Mouse (Mus musculus) ES-Bruce4 (cell line): Measurements from ENCODE around the gene 9530077C05Rik. TPM values are rescaled to one million over a fixed set of nuclear protein-coding genes. Genes with fewer than 3 reads are reported as not detected.

ENCODE experiments used
- H3K27ac ChIP-seq: 2 replicates; pipeline ENCODE4 v1.5.1; 2012; ENCODE audit warnings: low read length, inconsistent platforms; ENCODE audit not compliant: insufficient read depth
- H3K27me3 ChIP-seq: 2 replicates; pipeline ENCODE4 v1.6.1; 2012; ENCODE audit warnings: mild to moderate bottlenecking, low read length, inconsistent platforms; ENCODE audit not compliant: control insufficient read depth, poor library complexity, insufficient read depth, severe bottlenecking
- H3K36me3 ChIP-seq: 2 replicates; pipeline ENCODE4 v1.6.1; 2012; ENCODE audit warnings: inconsistent platforms, mild to moderate bottlenecking, low read length, moderate library complexity; ENCODE audit not compliant: control insufficient read depth, poor library complexity, insufficient read depth, severe bottlenecking
- H3K4me1 ChIP-seq: one replicate; pipeline ENCODE4 v1.8.1; 2011; ENCODE audit warnings: low read length; ENCODE audit not compliant: control insufficient read depth, insufficient read depth
- H3K4me3 ChIP-seq: 2 replicates; pipeline ENCODE4 v1.5.1; 2011; ENCODE audit warnings: low read depth, mild to moderate bottlenecking, low read length
- H3K9ac ChIP-seq: 2 replicates; pipeline ENCODE4 v1.6.1; 2012; ENCODE audit warnings: low read depth, mild to moderate bottlenecking, inconsistent platforms; ENCODE audit not compliant: poor library complexity, severe bottlenecking
- H3K9me3 ChIP-seq: replicated peaks from 2 replicates; pipeline ENCODE4 v1.6.1; 2012; ENCODE audit warnings: mild to moderate bottlenecking, low read length, inconsistent platforms; ENCODE audit not compliant: control insufficient read depth, poor library complexity, insufficient read depth, severe bottlenecking
- CTCF ChIP-seq: IDR thresholded peaks from one replicate; pipeline ENCODE4 v1.8.1; 2011; ENCODE audit warnings: low read depth, low read length
- EP300 ChIP-seq: IDR thresholded peaks from 2 replicates; pipeline ENCODE4 v1.6.1; 2011; ENCODE audit warnings: low read depth, low read length; ENCODE audit not compliant: insufficient read depth
- POLR2A ChIP-seq: IDR thresholded peaks from one replicate; pipeline ENCODE4 v1.8.1; 2011; ENCODE audit warnings: low read length; ENCODE audit not compliant: insufficient read depth
- polyA plus RNA-seq: library from polyadenylated mRNA; stranded (reverse); fragments of >200 nt; gene quantifications from 2 replicates; pipeline ENCODE4 v1.2.4, GENCODE M21; 2011; ENCODE audit warnings: low read depth; ENCODE audit not compliant: missing spikeins, insufficient read depth, insufficient read length

9530077C05Rik gene
- polyA plus RNA-seq, 1 experiment = 3.8 TPM

DNA sequence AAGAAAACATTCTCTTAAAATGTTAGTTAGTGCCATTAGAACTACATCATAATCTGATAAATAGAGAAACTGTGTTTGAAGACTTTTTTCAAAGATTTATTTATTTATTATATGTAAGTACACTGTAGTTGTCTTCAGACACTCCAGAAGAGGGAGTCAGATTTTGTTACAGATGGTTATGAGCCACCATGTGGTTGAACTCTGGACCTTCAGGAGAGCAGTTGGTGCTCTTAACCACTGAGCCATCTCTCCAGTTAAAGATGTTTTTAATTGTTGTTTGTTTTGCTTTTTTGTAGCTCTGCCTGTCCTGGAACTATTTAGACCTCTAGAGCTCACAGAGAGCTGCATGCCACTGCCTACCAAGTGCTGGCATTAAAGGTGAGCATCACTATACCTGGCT lies 43.7 kb downstream of the 9530077C05Rik start:
- no peak for TF ChIP-seq EP300
- no peak for TF ChIP-seq POLR2A
- no peak for TF ChIP-seq CTCF
- no peak overlapping the region for H3K4me3 ChIP-seq
- H3K36me3 ChIP-seq = peaks cover 29% of the 10 kb centered on the region
- no peaks in the 10 kb centered on the region for H3K4me1 ChIP-seq
- H3K27me3 ChIP-seq = no peaks in the 10 kb centered on the region
- no peak overlapping the region for H3K27ac ChIP-seq
- no peaks in the 10 kb centered on the region for H3K9me3 ChIP-seq
- H3K9ac ChIP-seq = no peak overlapping the region

DNA sequence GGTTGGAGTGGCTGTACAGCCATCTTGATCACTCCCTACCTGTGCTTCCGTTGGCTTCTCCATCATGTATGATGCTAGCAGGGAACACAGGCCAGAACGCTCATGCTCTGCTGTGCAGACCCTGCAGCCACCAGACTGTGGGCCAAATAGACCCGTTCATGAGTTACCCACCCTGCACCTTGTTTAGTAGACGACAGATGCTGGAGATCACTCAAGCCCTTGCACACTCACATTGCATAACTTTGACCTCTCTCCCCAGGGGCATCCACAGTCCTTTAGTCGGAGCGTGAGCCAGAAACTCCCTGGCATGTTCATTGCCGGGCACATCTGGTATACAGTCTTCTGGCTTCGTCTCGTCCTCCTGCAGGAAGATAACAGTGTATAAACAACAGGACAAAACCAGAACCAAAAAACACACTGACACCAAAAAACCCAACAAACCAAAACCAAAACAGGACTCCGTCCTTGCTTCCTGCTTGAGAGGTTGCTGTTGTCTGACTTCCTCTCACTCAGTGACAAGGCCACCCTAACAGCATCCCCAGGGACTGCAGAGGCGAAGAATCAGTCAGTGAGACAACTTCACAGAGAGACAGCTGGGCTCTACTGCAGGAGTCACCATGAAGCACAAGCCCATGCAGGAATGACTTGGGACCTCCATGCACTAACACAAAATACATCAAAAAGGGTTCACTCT lies 46.0 kb downstream of the 9530077C05Rik start:
- Histone ChIP-seq H3K27me3 (no peaks in the 10 kb centered on the region), H3K4me1 (no peaks in the 10 kb centered on the region), H3K4me3 (no peak overlapping the region), H3K9me3 (no peaks in the 10 kb centered on the region), H3K9ac (no peak overlapping the region), H3K36me3 (peaks cover 23% of the 10 kb centered on the region), H3K27ac (no peak overlapping the region)
- TF ChIP-seq EP300 (no peak), POLR2A (no peak), CTCF (no peak)

DNA sequence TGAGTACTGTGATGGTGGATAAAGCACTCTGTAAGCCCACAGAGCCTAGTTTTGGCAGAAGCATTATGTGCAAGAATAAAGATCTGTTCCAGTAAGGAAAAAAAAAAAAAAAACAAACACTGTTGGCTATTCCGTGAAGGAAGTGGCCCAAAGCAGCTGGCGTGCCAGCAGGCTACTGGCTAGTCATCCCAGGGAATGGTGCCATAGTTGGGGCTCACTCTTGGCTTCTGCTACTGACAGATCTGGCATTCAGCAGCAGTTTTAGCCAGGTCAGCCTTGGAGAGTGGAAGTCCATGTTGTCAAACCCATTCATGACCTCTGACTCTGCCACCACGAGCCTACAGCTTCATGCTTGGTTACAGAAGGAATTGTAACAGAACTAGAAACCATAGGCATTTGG lies 50.6 kb downstream of the 9530077C05Rik start:
- no peak overlapping the region for H3K27ac ChIP-seq
- H3K27me3 ChIP-seq = no peaks in the 10 kb centered on the region
- no peaks in the 10 kb centered on the region for H3K9me3 ChIP-seq
- peaks cover 7% of the 10 kb centered on the region for H3K36me3 ChIP-seq
- H3K4me1 ChIP-seq = no peaks in the 10 kb centered on the region
- no peak overlapping the region for H3K9ac ChIP-seq
- TF ChIP-seq CTCF = no peak
- no peak for TF ChIP-seq POLR2A
- TF ChIP-seq EP300 = no peak
- no peak overlapping the region for H3K4me3 ChIP-seq

DNA sequence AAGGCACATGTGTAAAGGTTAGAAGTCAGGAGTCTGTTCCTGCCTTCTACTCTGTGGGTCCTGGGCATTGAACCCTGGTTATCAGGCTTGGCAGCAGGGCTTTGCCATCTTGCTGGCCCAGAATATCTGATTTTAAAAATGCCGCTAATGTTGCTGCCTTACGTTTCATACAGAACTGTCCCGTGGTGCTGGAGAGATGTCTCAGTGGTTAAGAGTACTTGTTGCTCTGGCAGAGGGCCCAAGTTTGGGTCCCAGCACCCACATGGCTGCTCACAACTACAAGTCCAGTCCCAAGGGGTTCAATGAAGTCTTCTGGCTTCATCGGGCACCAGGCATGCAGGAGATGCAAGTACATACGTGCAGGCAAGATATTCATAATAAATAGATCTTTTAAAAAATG lies 54.9 kb downstream of the 9530077C05Rik start:
- no peak overlapping the region for H3K4me3 ChIP-seq
- H3K27me3 ChIP-seq = no peaks in the 10 kb centered on the region
- peaks cover 3% of the 10 kb centered on the region; the same call in 1 of the 2 replicates for H3K36me3 ChIP-seq
- H3K9me3 ChIP-seq = no peaks in the 10 kb centered on the region
- no peak overlapping the region for H3K9ac ChIP-seq
- TF ChIP-seq CTCF (no peak), EP300 (no peak), POLR2A (no peak)
- no peaks in the 10 kb centered on the region for H3K4me1 ChIP-seq
- no peak overlapping the region for H3K27ac ChIP-seq

DNA sequence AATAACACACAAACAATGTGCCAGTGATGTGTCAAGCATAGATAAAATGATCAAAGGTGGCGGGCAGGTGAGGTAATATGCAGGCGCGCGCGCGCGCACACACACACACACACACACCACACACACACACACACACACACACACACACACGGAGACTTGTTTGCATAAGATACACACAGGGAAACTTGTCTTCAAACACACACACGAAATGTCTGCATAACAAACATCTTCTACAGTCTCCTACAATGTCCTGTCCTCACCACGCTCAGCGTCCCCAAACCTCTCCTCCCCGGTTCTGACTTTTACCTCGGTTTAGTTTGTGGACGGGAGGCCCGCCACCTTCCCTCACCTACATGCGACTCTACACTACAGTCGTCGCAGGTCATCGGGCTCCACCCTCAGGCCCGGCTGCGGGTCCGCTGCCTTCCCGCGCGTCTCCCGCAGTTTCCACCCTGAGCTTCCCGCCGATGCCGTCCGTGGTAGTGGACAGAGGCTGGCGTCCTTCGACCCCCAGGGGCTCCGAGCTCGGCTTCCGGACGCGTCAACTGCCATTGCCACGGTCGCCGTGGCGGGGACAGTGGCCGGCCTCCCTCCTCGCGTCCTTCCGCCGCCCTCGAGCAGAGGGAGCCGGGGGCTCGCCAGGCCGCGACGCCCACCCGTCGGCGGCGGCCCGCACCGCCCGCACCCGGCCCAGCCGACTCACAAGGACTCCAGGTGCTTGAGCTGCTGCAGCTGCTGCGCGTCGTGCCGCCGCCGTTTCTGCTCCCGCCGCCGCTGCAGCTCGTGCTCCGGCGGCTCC lies 56.3 kb downstream of the 9530077C05Rik start:
- H3K36me3 ChIP-seq = peaks cover 3% of the 10 kb centered on the region; the same call in 1 of the 2 replicates
- H3K4me1 ChIP-seq = no peaks in the 10 kb centered on the region
- TF ChIP-seq POLR2A (no peak), EP300 (no peak), CTCF (no peak)
- peak overlapping the region; percentile 76 for H3K9ac ChIP-seq
- no peak overlapping the region for H3K27ac ChIP-seq
- H3K4me3 ChIP-seq = peak overlapping the region; percentile 92
- no peaks in the 10 kb centered on the region for H3K27me3 ChIP-seq
- no peaks in the 10 kb centered on the region for H3K9me3 ChIP-seq

DNA sequence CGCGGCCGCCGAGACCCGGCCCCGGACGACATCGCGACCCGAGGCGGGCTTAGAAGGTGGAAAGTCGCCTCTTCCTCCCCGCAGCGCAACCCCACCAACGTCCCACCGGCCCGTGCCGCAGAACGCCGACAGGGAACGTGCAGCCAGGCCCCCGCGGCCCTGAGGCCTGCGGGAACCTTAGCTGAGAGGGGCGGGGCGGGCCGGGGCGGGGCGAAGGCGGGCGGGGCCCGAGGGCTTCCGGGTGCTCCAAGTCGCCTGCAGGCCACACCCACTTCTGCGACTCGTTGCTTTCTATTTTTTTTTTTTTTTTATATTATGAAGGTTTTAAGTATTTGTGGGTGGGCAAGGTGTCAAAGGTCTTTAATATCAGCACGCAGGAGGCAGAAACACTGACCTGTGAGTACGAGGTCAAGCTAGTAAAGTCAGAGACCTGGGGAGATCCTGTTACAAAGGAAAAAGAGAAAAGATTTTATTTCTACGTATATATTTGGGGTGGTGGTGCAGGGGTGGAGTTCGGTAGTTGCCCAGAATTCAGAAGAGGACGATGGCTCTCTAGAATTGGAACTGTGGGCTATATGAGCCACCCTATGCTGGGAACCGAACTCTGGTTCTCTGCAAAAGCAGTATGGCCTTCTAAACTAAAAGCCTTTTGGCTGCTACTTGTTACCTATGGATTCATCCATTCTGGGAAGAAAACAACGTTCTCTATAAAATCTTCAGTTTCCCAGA lies 57.0 kb downstream of the 9530077C05Rik start:
- H3K9me3 ChIP-seq = no peaks in the 10 kb centered on the region
- H3K4me3 ChIP-seq = peak overlapping the region; percentile 92
- peak overlapping the region; percentile 76 for H3K9ac ChIP-seq
- TF ChIP-seq CTCF (no peak), POLR2A (peak; percentile 85)
- no peaks in the 10 kb centered on the region for H3K4me1 ChIP-seq
- H3K27ac ChIP-seq = no peak overlapping the region
- H3K27me3 ChIP-seq = no peaks in the 10 kb centered on the region
- peaks cover 3% of the 10 kb centered on the region; the same call in 1 of the 2 replicates for H3K36me3 ChIP-seq
